Mouse (Mus musculus): ENCODE data around the gene Fam217a.
"Not testable (repeated sequence)": the region's sequence is repeated elsewhere in the genome, so short reads cannot be mapped to it uniquely, and the experiment has no call there.

The Fam217a gene

DNA sequence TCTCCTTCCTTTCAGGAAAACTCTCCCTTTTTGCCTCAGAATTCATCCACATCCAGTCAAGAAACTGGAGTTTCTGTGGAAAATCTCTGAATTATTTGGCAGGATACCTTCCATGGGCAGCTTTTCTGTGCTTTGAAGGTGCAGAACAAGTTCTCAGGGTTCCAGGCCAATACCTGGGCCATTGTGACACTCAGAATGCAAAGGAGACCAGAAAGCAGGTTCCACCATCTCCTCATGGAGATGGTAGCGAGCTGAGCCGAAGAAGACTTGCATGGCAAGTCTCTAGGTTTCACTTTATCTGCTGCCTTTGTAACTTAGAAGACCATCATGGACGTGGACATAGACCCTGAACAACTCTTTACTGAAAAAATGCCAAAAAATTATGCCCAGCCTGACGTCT lies at the start of gene Fam217a, which contains the start of gene 4933417A18Rik:
Fam217a (minus strand) TSS at position 101 of the 400 bp plus-strand sequence.
4933417A18Rik (plus strand) TSS at position 200 of the 400 bp plus-strand sequence.
- no peak for DNase-seq

DNA sequence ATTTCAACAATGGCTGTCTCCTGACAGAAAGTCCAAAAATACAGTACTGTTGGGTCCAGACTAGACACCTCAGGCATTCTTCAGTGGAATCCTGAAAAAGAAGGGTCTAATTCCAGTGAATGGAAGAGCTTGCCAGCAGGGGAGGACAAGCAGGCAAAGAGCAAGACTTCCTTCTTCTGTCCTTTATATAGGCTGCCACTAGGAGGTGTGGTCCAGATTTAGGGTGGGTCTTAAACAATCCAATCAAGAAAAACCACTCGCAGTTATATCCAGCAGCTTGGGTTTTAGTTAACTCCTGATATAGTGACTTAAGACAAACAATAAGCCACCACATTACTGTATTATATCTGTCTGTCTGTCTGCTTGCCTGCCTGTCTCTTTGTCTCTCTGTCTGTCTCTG lies 49.7 kb upstream of the Fam217a start:
- DNase-seq = no peak

GRCm38 (mm10) chr13:34973149-34973548 lies 49.0 kb upstream of the Fam217a start:
- DNase-seq = no peak

- DNase-seq = not testable (repeated sequence)
Observed at GRCm38 (mm10) chr13:34972456-34972855, 48.3 kb upstream of the Fam217a start.

DNA sequence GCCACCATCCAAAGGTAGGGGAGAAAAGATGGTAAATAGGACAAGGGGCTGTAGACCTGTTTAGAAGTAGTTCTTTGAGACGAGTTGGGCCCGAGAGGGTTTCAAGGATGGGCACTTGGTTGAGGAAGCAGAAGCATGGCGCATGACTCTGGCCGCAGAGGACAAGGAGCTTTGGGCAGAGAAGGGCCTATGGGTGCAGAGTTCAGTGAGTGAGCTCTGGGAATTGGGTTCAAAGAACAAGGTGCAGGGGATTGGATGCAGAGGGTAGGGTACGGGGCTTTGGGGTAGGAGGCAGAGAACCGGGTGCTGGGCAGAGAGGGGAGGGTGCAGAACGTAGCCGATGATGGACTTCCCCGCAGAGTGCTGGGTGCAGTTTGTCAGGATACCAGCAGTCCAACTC lies 41.5 kb upstream of the Fam217a start:
- DNase-seq = not testable (repeated sequence)

DNA sequence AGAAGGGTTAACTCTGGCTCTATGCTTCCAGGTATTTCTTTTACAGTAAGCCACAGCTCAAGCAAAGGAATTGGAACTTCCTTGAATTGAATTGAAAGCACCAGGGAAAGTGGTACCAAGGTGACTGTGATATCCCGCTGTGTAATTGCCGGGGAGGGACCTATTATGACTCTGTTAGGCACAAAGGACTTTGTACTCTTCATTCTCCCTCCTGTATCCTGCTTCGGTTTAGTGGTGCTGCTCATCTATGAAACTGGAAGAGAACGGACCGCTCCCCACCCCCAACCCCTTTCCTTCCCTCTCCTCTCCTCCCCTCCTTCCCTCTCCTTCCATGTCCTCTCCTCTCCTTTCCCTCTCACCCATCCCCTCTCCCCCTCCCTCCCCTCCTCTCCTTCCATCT lies 40.8 kb upstream of the Fam217a start:
- no peak for DNase-seq

- no peak for DNase-seq
Observed at GRCm38 (mm10) chr13:34964419-34964818, 40.3 kb upstream of the Fam217a start.

- DNase-seq = no peak
Observed at GRCm38 (mm10) chr13:34963511-34964397, 39.6 kb upstream of the Fam217a start, which contains the start of gene Eci3. TSS of gene Eci3 (minus strand) at chr13:34963810.

GRCm38 (mm10) chr13:34960996-34961770 lies 37.1 kb upstream of the Fam217a start:
- no peak for DNase-seq

DNA sequence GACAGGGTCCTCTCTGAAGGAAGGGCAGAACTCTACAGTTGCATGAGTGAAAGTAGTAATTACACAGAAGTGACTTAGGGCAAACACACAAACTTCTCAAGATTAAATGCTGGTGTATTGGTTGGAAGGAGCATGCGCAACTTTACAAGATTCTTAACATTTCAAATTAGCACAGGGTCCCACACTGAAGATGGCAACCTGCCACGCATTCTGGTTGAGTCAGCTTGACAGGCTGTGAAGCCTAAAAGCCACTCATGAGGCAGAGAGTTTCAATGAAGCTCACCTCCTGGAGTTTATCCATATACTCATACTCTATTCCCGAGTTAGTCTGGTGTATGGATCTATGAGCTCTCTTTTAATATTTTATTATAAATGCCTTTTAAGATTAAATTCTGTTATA lies 34.0 kb upstream of the Fam217a start:
- DNase-seq = not testable (repeated sequence)

DNA sequence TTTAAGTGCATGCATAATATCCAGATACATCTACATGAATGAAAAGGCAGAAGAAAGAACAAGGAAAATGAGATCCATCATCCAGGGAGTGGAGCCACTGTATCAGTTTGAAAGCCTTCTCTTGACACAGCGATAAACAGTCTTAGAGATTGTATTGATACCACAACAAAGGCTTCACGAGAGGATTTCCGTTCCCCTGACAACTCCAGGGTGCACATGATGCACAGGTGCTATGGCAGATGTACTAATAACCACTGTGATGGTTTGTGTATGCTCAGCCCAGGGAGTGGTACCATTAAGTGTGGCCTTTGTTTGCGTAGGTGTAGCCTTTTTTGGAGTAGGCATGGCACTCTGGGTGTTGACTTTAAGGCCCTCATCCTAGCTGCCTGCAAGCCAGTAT lies 32.8 kb upstream of the Fam217a start:
- DNase-seq = no peak

DNA sequence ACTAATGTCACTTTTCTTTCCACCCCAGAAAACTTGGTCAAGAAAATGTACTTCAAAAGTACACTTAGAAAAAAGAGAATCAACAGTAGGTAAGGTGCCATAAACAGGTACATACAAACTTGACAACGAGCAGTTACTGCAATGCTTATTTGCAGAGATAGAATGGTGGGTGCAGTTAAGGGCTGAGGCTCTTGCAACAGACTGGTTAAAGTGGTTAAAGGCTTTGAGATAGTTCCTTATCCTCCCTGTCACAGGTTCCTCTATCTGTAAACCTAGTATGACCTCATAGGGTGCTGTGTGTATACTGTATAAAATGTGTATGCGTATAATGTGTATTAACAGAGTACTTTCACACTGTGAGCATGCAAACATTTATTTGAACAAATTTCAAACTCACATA lies 27.3 kb upstream of the Fam217a start:
- DNase-seq = not testable (repeated sequence)

GRCm38 (mm10) chr13:34942370-34942769 lies 18.3 kb upstream of the Fam217a start:
- no peak for DNase-seq

DNA sequence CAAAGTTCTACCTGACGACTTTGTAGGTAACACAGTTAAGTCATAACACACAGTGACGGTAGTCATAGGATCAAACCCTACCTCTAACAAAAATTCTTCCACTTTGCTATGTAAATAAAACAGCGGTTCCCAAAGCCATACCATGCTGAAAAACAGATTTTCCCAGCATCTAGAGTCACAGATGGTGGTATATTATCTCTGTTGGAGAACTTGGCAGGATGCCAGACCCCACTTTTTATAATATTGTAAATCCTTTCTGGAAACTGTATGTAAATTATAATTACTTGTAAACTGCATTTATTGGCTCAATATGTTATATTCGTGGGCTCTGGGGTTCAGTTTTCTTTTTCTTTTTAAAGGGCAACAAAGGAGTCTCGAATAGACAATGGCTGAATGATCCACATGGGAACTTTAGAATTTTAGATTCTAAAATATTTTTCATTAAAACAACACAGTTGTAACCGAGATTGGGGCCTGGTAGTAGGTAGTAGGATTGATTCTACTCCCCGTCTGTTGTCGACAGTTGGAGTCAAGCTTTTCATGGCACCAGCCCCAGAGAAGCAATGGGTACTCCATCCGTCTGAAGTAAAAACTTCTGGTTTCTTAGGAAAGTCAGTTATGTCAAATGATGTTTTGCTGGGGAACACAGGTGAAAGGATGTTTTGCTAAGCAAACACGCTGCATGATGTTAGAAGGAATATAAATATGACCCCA lies 11.0 kb upstream of the Fam217a start:
- DNase-seq = peak; percentile 52

- DNase-seq = peak; percentile 8
Observed at GRCm38 (mm10) chr13:34916520-34917167, 7.5 kb downstream of the Fam217a start.

GRCm38 (mm10) chr13:34914614-34915013 lies 9.5 kb downstream of the Fam217a start:
- no peak for DNase-seq

DNA sequence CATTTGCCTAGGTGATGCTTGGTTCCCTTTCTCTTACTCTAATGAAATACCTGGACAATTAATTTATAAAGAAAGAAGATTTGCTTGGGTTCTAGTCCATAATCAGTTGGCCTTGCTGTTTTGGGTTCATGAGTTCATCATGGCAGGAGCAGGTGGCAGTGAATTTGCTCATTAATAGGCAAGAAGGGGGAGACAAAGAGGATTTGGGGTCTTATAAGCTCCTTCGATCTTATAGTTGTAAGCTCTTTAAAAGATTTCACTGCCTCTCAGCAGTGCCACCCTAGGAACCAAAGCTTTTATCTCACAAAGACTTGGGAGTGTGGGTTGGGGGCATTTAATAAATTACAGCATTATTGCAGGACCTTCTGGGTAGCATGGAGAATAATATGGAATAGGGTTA lies 31.2 kb downstream of the Fam217a start:
- DNase-seq = no peak

DNA sequence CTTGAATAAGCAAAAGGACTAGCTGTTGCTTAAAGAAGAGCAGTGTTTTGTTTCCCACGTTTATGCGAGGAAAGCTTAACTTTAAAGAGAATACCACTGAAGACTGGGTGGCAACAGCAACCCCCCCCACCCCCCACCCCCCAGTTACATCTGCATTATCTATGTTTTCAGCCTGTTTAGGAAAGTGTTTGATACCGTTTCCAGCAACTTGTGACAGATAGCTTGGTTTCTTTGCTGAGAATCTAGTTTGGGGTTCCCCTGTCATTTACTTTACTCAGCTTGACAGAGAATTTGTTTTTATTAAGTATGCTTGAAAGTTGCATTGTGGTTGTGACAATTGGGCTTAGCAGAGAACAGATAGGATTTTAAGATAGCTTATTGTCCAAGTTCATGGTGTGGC lies 47.6 kb downstream of the Fam217a start:
- DNase-seq = no peak

DNA sequence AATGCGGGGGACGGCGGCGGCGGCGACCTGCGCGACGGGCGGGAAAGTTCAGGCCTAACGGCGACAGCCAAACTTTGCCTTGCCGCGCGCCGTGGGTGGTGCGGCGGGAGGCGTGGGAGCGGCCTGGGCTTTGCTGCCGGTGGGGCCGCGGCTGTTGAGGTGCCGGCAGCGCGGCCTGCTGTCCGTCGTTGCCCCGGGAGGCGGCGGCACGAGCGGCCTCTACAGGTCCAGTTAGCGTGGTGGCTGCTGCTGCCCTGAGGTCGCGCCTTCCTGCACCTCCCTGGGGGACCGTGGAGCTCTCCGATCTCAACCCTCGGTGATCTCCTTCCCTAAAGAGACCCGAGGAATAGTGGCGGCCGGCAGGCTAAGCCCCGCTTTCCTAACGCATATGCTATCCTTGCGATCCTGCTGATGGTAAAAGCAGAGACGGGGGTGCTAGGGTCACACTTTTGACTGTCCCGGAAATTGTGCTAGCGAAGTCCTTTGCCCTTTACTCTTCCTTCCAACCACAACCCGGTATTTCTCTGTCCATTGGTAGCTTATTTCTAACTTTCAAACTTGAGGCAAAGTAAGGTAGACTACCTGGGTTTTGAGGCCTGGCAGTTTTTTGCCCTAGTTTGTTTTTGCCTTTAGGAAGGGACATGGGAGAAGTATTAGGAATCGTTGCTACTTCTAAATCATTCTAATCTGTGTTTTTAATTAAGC lies 48.2 kb downstream of the Fam217a start:
- DNase-seq = no peak

DNA sequence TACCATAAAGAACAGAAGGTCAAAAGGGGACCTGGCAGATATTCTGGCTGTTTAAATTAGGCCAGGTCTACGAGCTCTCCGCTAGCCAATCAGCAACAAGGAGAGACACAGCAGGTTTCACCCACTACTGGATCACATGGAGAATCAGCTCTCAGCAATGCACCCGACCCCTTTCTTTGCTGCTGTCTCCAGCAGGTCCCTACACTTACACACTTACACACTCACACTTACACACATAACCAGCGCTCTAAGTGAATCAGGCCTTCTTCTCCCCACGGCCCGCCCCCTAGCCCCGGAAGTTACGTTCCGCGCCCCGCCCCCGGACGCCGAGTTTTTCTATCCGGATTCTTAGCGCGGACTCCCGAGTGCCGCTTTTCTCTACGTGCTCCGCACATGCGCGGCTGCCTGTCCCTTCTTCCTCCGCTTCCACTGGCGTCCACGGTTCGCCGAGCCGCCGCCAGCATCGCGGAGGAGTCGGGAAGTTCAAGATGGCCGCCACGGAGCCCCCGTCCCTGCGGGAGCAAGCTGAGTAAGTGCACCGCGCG lies 48.9 kb downstream of the Fam217a start, which contains the start of gene Prpf4b:
Prpf4b (plus strand) TSS at position 137 of the 545 bp plus-strand sequence.
- DNase-seq = peak; percentile 94

DNA sequence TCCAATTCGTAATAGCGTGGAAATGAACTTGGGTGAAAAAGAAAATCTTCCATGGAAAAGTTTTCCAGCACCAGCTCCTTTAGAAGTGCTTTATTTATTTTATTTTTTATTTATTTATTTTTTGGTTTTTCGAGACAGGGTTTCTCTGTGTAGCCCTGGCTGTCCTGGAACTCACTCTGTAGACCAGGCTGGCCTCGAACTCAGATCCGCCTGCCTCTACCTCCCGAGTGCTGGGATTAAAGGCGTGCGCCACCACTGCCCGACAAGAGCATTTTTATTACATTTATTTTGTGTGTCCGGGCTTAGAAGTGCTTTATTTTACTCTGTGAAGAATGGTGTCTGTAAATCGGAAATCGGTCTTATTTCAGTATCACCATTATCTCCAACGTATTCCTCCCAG lies 49.4 kb downstream of the Fam217a start:
- DNase-seq = not testable (repeated sequence)

Measured in right cerebral cortex, postnatal 14 days (tissue).